Mouse (Mus musculus) cerebellum, adult 9-11 months (tissue): ENCODE data around the gene Eepd1.
"Not testable (repeated sequence)": the region's sequence is repeated elsewhere in the genome, so short reads cannot be mapped to it uniquely, and the experiment has no call there.

Source experiments
- DNase-seq: peaks from one replicate; pipeline ENCODE4 v3.0.0; 2022

Eepd1 gene

DNA sequence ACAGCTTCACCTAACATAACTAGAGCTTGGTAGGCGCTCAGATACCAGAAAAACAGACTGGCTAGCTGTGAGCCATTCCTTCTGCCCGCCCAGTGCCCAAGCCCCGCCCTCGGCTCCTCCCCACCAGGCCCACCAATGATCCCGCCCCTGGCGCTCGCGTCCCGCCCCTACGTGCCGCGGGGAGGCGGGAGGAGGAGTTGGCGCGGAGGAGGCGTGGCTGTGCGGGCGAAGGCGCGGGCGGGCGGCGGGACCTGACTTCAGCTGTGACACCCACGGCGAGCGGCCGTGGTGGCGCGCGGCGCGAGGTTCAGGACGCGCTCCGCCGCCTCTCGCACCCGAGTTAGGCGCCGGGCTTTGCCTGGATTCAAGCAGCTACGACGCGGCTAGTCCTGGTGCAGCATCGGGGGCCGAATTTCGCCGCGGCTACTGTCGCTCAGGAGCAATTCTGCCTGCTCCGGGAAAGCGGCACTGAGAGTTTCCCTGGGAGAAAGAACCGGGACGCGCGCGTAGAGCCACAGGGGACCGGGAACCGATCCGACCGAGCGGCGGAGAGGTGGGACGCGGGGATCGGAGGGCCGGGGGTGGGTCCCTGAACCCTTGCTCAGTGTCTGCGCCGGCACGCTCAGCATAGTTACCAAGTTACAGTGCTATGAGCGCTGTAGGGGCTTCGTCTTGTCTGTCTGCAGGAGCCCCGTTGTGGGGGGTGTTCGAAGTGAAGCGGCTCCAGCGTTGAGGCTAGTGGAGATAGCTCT is at the start of gene Eepd1:
Gene Eepd1 (plus strand): TSS at position 204 of the 752 bp plus-strand sequence.
- DNase-seq = peak; percentile 96

DNA sequence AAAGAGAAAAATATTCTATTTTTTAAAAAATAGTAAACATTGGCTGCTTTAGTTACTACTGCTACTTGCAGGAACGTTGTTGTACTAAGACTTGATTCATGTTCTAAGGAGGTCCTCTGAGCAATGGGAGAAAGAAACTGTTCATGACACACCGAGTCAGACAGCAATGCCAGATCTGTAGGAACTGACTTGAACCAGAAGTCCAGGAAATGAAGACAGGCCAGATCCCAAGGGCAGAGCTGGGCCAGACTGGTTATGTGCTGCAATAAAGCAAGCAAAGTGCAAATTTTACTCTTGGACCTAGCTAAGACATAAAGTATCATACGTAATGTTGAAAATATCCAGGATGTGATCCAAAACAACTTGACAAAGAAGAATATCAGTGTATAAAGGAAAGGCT is 42.5 kb upstream of the Eepd1 start:
- DNase-seq = no peak

DNA sequence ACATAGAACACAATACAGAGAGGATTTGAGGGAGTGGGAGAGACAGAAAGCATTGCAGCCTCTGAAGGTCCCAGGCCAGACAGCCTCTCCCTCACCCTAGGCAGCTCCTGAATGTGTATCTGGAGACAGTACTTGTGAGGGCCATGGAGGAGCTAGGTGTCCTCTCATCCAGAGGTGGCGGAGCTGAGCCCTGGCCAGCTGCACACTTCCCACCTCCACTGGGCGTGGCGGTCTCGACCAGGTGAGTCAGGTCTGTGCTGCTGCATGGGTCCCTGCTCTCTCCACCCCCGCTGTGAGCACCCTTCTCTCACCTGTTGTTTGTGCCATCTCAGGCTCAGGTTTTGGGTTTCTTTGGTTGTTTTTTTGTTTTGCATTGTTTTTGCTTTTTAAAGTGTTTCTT is 41.3 kb upstream of the Eepd1 start:
- DNase-seq = not testable (repeated sequence)

DNA sequence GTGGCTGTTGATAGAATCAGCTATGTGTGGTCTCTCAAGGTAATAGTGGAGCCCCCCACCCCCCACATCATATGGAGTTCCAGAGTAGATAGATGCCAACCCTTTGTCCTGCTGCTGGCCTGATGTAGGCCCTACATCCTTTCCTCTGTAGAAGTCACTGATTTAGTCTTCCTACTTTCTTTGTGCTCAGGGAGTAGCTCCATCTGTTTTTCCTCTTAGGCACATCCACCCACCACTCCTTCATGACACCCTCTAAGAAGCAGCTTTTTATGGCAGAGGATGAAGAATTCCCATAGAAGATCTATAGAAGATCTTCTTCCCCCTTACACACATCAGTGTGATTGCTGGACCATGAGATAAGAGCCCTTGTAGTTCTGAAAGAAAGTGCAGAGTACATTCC is 39.3 kb upstream of the Eepd1 start:
- DNase-seq = no peak

DNA sequence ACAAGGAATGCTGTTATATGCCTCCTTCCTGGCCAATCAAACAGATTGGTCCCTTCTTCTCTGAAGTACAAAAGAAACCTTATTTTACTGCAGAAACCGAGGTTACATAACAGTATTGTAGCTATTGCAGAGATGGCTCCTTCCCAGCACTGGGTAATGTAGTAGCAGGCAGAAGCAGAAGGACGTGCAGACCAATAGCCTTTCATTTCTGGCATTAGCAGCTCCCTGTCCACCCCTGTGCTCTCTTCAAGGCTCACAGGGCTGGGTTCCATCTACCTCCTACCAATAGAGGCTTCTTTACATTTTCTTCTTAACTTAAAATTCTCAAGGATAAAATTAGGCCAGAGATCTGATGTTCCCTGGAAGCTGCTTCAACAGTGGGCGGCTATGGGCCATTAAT is 38.3 kb upstream of the Eepd1 start:
- no peak for DNase-seq

DNA sequence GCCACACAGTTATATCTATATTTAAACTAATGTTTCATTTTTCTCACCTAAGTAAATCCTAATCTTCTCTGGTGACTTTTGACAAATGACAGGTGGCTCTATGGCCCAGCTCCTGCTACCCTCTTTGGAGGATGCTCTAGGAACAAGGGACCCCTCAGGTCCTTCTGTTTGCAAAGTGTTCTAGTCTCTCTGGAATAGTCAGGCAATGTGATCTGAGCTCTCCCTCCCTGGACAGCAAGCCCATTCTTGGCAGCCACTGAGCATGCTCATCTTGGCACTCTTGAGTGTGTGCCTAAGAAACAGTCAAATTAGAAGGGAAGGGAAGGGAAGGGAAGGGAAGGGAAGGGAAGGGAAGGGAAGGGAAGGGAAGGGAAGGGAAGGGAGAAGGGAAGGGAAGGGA is 37.8 kb upstream of the Eepd1 start:
- no peak for DNase-seq

DNA sequence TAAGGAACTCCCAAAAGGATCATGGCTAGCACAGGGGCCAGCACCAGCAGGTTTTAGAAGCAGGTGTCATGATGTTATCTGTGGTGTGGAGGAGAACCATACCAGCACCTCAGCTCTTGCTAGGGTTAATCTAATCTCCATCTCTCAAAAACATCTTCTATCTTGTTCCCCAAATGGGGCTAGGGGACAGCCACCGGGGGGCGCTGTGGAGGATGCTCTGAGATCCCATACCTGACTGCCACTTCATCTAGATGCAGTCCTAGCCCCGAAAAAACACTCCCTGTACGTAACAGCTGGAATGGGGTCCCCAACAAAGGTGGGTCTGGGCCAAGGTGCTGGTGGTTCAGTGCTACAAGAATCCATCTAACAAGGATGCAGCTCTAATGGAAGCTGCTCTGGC is 31.0 kb upstream of the Eepd1 start:
- DNase-seq = no peak

DNA sequence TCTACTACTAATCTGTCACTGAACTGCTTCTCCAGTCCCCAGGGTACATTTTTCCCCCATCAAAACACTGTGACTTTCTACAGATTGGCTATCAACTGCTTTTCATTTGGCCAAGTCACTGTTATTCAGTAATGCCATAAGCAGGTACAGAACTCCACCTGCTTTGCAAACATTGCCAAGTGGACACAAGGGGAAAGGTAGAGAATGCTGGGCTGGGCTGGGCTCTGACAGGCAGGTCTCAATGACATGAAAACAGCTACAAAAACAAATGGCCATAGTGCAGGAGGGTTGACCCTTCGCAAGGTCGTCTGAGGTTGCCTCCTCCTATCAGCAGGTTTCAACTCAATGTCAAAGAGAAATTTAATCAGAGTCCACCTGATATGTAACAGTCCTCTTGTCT is 26.3 kb upstream of the Eepd1 start:
- DNase-seq = no peak

DNA sequence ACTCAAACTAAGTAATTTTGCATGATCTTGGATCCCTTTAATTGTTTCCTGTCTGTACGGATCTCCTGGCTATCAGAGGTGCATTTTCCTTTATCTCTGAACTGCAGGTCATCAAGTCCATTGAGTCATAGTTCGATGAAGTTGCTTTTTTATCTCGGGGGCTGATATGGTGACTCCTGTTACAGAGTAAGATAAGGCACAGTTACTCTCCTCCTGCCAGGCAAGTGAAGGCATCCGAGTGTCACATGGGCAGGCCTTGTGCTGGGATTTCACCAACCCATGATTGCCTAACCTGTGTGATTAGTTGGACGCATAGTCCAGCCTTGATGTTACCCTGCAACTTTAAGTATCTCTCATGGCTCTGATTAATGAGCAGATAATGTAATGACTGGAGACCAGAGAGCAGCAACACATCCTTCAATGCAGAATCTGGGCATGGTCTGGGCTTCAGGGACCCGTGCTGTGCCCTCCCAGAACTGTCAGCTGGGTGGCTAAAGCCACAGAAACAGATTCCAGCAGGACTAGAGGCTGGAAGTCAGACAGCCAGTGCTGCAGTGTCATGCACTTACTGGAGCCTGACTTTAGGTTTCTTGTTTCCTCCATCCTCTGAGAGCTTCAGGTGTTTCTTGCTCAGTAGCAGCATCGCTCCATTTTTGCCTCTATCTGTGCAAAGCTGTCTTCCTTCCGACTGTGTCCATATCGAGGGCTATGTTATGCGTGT is 20.4 kb upstream of the Eepd1 start:
- DNase-seq = no peak

DNA sequence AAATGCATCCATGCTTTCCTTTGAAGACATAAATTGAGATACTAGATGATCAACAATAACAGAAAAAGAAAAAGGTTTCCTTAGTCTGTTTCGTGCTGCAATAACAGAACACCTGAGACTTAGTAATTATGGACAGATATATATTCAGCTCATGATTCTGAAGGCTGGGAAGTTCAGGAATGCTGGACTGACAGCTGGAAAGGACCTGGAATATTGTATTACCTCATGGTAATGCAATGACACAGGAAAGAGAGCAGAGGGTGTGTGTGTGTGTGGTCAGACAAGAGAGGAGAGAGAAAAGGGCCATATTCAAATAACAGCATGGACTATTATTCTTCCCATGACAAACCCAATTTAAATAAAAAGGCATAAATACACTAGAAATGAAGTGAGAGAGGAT is 17.0 kb upstream of the Eepd1 start:
- DNase-seq = no peak

DNA sequence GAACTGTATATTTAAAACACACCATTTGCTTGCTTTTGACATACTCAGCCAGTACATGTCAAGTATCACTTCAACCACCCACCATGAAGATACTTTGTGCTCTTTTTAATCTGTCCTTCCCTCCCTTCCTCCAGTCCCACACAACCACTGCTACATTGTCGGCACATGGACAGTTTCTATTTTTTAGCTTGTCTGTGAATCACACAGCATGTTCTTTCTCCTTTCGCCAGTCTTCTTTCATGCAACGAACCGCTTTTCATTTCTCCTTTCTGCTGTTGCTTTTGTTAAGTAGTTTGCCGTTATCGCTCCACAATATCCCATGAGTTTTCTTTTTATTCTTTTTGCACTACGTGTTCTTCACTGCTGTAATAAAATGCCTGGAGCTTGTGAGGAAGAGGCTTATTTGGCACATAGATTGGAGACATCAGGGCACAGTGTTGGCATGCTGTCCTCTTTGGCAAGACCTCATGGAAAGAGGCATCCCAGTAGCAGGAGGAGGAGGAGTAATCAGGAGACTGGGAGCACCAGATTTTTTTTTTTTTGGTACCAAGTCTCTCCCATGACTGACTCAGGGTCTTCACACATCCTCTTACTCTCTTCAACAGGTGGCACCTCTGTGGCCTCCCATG is 1.8 kb upstream of the Eepd1 start:
- no peak for DNase-seq

DNA sequence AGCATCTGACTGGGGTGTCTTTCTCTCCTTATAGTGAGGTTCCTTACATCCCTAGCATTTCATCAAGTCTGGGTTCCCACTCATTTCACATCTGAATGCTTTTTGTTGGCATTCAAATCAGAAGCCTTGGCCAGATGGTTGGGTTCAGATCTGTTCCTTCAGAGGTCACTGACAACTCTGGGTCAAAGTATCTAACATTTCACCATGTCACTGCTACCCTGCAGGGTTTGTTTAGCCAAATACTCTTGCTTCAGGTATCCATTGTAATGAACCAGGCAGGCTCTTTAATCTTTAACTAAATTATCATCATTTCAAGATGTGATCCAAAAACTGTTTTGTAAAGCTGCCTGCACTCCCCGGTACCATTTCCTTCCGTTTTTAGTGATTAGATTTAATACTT is 671 bp upstream of the Eepd1 start:
- no peak for DNase-seq

DNA sequence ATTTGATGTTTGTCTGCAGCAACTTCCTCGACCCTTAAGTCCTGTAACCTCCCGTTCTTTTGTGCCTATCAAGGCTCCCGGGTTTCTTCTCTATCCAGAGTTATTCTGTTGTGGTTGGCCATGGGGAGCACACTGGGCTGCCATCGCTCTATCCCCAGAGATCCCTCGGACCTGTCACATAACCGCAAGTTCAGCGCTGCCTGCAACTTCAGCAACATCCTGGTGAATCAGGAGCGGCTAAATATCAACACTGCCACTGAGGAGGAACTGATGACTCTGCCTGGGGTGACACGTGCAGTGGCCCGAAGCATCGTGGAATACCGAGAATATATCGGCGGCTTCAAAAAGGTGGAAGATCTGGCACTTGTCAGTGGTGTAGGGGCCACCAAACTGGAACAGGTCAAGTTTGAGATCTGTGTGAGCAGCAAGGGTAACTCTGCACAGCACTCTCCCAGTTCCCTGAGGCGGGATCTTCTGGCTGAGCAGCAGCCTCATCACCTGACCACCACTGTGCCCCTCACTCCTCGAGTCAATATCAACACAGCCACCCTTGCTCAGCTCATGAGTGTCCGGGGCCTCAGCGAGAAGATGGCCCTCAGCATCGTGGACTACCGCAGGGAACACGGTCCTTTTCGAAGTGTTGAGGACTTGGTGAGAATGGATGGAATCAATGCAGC is 1.1 kb downstream of the Eepd1 start:
- peak; percentile 37 for DNase-seq

DNA sequence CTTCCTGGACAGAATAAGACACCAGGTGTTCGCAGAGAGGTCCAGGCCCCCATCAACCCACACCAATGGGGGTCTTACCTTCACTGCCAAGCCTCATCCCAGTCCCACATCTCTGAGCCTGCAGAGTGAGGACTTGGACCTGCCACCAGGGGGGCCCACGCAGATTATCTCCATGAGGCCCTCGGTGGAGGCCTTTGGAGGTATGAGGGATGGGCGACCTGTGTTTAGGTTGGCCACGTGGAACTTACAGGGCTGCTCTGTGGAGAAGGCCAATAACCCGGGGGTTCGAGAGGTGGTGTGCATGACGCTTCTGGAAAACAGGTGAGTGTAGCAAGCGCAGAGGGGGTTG is 1.6 kb downstream of the Eepd1 start:
- peak; percentile 50 for DNase-seq

DNA sequence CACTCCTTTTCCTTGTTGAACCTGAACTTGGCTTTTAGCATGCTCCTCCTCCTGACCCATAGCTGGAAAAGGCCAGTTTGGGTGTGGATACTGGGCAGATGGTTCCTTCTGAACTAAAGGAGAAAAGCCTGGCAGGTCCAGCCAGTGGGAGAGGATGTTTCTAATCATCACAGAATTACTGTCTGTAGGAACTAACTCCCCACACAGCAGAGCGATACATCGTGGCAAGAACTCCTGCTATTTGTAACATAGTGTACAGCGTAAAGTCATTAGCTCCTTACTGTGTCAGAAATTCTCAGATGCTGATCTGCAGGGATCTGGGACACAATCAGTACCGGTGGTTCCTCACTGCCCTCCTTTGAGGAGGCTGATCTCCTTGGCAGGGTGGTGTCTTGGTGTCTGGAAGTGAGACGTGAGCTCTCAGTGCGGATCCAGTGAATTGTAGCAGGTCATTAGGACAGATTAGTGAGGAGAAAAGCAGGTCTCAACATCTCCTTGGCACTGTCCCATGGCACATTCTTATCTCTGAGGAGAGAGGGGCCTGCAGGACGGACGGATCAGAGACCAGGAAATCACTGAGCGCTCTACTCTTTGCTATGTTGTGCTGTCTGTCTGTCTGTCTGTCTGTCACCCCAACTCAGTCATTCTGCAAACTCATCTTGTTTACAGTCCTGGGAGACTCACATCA is 2.7 kb downstream of the Eepd1 start:
- no peak for DNase-seq

DNA sequence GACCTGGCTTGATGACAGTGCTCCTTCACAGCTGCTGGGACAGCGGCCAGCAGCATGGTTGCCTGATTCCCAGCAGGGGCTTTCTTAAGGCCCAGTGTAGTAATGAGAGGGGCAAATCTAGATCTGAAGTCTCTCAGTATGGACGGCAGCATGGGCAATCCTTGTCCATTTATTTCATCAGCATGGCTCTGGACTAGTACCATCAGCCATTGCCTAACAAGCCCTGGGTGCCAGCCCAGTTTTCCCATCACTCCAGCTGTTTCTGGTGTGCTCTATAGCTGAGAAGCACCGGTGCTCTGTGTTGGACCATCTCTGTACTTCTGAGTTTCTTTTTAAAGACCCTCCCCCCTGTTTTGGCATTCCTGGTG is 3.3 kb downstream of the Eepd1 start:
- DNase-seq = peak; percentile 38

DNA sequence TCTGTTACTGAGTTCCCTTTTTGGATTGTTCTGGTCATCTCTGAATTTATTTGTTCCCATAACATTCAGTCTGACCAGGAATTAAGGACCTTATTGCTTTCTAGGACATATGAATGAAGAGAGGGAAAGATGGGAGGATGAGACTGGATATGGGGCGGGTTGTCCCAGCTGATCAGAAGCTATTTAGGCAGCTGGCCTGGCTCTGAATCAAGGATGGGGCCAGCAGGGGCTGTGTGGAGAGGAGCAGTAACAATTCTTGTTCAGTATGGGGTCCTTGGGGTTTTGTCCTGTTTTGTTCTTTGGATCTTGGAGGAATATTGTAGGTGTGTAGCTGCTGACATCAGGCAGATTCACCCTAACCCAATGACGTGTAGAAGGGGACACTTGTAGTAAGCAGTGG is 3.7 kb downstream of the Eepd1 start:
- peak; percentile 21 for DNase-seq

DNA sequence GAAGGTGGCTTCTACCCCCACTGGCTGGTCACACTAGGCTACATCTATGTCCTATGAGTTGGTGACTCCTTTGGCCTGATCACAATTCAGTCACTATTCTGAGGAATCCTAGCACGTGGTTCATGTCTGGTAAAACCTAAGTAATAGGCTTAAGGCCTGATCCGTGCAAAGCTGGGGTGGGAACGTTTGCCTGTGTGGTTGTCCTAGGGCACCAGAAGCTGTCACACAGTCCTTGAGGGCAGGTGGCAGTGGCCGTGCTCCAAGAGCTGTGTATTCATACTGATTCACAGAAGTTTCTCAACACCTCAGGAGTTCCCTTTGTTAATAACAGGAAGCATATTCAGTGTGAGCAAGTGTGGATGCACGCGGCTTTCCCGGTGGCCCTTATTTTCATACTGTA is 4.1 kb downstream of the Eepd1 start:
- peak; percentile 32 for DNase-seq

DNA sequence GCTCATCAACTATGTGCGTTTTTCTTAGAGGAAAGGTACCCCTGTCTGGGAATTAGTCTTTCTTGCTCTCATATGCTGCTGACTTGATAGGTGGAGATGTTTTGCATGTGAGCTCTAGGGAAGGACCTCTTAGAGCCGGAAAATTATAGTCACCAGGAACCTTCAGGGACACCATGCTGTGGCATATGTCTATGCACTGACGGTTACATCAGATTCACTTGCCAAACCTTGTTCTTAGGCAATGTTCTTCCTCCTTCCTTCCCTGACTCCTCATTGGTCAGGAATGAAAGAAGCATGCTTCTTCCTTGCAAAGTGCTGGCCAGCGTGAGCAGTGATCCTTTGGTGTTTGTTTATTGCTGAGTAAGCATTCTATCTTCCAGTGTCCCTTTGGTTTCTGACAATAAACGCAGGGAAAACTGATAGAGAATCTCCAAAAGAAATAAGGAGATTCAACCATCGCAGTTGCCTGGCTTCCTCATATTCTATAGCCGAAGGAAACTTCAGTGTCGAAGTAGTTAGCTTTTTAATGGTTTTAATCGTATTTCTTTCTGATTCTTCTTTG is 5.0 kb downstream of the Eepd1 start:
- peak; percentile 18 for DNase-seq

DNA sequence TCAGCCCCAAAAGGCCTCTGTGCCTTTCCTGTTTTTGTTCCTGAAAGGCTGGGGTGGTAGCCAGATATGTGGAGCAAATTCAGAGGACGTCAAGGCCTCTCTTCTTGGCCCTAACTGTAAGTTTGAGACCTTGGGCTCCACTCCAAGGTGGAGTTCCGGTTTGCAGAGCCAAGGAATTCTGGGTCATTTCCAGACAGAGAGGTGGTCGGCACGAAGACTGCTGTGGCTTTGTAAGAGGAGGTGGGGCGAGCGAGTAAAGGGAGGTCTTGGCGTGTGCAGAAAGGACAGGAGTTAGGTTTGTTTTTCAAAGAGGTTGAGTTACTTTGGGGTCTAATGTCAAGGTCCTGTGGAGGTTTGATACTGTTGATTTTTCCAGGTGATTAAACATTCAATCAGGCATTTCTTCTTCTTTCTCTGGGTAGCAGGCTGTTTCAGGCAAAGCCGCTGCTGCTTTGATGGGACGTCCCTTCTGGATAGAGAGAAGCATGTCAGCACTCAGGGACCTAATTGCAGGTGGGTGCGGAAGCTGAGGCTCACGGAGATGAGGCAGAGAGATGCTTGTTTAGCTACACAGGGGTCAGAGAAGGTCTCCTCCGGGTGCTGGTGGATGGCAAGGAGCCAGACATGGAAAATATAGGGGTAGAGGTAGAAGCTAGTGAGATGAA is 6.2 kb downstream of the Eepd1 start:
- DNase-seq = peak; percentile 20

DNA sequence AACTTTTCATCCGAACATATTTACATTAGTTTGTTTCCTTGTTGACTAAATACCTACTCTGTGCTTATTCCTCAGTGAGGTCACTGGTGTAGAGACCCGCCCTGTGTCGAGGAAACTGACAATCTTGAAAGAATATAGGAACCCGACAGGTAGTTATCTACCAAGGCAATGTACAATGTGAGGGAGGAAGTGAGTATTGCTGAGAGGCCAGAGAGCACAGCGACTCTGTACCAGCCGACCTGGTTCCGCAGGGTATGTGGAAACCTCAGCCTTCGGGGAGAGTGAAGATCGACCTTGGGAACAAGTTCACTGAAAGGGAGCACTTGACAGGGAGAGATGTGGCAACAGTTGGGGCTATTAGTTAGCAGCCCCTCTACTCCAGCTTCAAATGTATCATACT is 7.2 kb downstream of the Eepd1 start:
- no peak for DNase-seq
